Mouse (Mus musculus) retina, adult 2 months (tissue): ENCODE results near the gene Mbl2.
A peak's percentile ranks its signal among the peaks of the same experiment; 100 is the strongest.
"Not testable (repeated sequence)": the region's sequence is repeated elsewhere in the genome, so short reads cannot be mapped to it uniquely, and the experiment has no call there.

Source experiments
- DNase-seq: peaks from one replicate; pipeline ENCODE4 v3.0.0-alpha.2; 2012; ENCODE audit warnings: low read depth, low spot score

Mbl2 gene

DNA sequence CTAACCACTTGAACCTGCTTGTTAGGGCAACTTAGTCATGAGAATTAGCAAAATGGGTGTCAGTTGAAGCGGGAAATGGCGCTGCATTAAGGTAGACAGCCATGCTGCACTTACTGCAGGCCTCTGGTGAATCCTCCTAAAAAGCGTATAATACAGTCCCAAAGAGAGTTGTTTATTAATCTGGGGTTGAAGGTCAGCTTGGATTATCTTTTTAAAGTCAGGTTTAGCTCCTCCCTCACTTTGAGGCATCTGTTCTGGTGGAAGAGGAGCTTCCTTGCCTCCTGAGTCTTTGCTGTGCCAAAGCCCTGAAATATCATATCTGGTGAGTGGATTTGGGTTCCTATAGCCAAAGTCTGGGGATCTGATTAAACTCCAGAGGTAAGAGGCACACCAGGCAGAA, at the start of gene Mbl2:
Mbl2 (plus strand) TSS at position 252 of the 400 bp plus-strand sequence.
- DNase-seq = no peak

DNA sequence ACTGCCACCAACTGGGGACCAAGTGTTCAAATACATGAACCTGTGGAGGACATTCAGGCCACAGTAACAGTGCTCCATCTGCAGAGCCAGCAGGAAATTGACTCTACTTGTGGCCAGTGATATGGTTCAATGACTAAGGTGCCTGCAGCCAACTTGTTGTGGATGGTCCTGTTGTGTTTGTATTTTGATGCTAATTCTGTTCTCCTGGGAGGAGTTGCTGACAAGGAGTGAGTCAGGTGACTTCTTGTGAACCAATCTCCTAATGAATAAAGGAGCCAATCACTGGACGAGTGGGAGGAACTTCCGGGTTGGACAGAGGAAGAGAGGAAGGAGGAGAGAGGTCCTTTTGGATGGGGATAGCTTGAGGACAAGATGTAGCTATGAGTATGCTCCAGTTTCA, 47.2 kb upstream of the Mbl2 start:
- DNase-seq = no peak

DNA sequence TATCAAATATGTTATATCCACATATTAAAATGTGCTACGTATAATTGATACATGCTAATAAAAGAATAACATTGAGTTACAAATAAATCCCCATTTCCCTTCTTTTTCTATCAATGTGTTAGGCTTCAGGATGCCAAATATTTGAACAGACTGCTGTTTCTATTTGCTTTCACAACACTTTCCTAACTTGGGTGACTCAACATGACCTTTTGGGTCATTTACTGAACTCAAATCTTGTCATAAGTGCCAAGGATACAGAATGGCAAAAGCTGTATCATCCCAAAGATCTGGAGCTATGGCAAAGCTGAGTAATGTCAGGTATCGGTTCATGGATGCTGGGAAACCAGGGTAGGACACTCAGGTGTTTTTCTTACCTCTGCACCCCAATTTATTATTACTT, 45.5 kb upstream of the Mbl2 start:
- DNase-seq = no peak

DNA sequence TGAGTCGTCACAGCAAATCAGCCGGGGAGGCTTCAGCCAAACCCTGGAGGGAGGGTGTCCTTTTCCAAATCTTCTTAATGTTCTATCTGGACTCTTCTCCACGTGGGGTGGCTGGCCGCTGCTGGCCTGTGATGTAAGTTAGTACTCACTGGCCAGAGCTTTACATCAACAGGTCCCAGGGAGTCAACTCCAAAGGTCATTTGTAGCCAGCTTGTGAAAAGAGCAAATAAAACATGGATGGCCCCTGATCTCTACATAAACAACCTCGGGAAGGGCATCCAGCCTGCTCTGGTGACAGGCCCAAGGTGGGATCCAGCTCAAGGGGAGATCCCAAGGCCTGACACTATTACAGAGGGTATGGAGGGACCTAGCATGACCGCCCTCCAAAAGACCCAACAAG, 37.7 kb upstream of the Mbl2 start:
- DNase-seq = no peak

DNA sequence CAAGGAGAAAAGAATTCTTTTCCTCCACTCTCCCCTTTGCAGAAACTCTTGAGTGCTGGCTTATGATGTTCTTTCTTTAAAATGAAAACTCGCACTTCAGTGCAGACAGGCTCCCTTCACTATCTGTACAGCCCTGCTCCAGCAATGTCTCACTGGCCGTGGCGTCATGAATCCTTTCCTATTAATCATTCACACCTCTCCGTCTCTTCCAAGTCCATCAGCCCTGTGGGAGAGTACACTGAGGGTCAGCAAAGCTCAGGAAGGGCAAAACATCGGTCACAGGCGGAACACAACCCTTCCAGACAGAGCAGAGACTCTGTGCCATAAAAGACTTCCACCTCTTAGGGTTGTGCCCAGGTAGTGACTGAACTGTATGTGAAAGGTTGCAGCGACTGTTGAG, 30.6 kb upstream of the Mbl2 start:
- DNase-seq = no peak

DNA sequence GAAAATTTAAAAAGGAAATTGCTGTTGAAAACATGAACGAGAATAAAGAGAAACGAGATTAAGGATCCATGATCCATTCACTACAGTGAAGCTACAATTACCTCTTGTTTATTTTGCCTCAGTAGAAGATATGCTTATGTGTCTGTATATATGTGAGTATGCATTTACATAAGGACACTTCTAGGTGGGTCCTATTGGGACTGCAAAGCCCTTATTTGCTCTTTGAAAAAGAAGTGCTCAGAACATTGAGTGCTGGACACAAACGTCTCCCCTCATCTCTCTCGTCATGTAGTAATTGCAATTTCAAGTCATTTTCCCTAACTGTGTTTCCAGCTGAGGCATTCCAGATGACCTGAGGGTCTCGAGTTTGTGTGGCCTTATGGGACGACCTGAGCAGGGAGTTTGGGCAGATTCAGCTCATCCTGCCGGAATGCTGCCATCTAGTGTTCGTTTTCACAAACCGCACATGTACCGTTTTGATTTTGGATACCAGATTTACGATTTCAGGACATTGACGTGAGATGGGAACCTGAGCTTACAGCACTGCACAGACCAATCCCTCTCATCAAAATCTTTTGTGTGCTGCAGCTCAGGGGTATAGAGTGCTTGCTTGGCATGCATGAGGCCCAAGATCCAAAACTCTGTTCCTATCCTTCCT, 27.5 kb upstream of the Mbl2 start:
- DNase-seq = peak; percentile 23

DNA sequence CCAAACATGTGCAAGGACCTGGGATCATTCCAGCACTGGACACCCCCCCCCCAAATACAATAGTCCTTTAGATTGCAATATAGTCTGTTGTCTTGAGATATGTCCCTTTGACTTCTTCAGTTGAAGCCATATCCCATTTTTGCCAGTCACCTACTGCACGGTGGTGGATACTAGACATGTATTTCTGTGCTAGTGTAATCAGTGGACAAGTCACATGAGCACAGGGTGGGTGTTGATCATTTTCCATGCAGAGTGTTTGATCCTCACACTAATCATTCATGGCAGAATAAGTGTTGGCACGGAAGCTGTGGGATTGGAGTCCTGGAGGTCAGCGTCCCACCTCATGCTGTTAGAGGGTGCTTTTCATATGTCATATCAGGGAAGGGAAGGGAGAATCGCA, 26.9 kb upstream of the Mbl2 start:
- no peak for DNase-seq

DNA sequence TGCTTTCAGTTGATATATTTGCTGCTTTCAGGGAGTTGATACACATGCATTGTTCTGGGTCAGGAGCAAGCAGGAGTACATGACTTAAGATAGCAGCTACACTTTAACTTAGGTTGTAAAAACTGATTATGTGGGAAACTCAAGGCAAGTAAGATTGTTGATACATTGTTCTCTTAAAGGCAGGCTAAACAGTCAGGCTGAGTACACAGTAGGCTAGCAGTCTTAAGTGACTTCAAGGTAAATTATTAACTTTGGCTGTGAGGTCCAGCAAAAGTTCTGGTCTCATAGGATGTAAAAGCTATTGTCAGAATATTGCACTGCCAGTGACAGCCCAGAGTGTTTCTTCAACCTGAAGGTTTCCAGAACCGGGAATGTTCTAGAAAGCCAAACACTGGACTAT, 25.8 kb upstream of the Mbl2 start:
- no peak for DNase-seq

DNA sequence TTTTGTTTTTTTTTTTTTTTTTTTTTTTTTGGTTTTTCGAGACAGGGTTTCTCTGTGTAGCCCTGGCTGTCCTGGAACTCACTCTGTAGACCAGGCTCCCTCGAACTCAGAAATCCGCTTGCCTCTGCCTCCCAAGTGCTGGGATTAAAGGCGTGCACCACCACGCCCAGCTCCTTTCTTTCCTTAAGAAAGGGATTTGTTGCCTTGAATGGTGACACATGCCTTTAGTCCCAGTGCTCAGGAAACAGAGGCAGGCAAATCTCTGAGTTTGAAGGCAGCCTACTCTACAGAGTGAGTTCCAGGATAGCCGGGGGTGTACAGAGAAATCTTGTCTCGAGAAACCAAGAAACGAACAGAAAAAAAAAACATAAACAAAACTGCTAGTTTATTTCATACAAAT, 23.7 kb upstream of the Mbl2 start:
- not testable (repeated sequence) for DNase-seq

DNA sequence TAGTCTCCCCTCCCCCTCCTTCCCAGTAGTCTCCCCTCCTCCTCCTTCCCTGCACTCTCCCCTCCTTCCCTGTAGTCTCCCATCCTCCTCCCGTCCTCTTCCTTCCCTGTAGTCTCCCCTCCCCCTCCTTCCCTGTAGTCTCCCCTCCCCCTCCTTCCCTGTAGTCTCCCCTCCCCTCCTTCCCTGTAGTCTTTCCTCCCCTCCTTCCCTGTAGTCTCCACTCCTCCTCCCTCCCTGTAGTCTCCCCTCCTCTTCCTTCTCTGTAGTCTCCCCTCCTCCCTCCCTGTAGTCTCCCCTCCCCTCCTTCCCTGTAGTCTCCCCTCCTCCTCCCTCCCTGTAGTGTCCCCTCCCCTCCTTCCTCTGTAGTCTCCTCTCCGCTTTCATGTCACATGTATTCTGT, 18.7 kb upstream of the Mbl2 start:
- DNase-seq = no peak

DNA sequence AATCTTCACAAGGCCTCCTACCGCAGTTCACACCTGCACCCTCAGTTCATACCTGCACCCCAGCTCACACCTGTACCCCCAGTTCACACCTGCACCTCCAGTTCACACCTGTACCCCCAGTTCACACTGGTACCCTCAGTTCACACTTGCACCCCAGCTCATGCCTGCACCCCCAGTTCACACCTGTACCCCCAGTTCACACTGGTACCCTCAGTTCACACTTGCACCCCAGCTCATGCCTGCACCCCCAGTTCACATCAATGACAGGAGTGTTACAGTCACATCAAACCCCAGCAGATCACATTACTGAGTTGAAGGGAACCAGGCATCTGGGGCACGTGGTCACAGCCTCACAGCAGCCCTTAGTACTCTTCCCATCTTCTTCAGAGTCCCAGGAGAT, 17.0 kb upstream of the Mbl2 start:
- DNase-seq = not testable (repeated sequence)

DNA sequence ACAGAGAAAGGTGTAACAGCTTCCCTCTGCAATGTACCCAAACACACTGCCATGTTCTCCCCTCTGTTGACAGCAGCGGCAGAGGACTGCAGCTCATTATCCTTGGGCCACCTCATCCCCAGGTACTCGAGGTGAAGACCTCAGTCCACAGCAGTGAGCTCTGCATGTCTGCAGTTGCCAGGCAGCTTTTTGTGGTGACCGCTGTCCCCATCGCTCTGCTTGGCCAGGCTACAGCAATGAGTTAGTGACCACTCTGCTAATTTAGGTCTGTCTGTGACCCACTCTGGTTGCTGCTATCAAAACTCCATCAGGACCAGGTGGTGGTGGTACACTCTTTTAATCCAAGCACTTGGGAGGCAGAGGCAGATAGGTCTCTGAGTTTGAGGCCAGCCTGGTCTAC, 16.6 kb upstream of the Mbl2 start:
- no peak for DNase-seq

DNA sequence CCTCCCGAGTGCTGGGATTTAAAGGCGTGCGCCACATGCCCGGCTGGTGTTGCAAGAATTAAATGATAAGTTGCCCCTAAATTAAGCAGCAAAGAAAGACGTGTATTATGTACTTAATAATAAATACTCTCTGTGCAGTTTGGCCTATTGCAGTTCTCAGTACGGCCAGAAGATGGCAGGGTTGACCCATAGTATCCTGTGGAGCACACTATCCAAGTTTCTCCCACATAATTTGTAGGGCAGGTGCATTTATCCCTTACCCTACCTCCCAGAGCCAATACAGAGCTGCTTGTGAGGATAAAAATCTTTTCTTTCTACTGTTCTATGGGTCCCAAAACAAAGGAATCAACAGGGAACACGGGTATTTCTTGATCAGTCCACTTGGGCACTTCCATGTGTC, 15.4 kb upstream of the Mbl2 start:
- DNase-seq = peak; percentile 11

DNA sequence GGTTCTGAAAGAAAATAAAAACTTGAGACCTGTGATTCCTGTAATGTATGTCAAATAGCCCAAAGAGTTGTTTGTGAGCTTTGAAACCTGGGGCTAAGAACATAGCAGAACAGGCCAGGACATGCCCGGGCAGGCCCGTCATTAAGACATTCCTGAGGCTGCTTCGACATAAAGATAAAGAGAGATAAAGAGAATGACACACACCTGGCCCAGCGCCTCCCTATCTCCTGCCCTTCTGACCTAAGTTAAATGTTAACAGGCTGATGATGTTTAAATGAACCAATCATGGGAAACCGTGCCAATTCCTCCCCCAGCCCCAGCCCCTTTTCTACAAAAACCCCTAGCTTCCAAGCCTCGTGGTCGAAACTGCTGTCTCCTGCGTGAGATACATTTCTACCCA, 10.1 kb upstream of the Mbl2 start:
- DNase-seq = not testable (repeated sequence)

DNA sequence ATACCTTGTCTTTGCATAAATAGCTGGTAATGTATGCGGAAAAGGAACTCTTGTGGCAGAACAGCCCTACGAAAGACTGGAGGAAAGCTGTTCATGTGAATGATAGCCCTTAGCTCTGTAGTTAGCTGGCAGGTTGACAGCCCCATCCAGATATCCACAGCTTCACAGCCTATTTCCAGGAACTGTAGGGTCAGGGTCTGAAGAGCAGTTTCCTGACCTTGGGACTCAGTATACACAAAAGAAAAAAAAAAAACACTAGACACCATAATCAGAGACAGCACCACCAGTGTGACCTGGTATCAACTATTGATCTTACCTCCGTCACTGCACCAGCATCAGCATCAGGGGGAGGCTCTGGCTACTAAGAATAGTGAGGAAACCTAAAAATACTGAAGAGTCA, 3.3 kb upstream of the Mbl2 start:
- DNase-seq = no peak

DNA sequence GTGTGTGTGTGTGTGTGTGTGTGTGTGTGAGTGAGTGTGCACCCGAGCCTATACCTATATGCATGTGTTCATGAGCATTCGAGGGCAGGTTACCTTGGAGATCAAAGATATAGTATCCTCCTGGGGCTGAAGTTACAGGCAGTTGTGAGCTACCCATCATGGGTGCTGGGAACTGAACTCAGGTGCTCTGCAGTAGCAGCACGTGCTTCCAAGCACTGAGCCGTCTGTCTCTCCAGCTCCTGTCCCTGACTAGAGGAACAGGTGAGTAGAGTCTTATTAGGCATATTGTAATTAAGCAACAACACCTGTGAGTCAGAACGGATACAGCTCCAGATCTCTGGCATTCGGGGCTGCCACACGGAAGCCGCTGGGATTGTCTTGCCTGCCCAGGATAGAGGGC, 1.7 kb downstream of the Mbl2 start:
- DNase-seq = no peak

DNA sequence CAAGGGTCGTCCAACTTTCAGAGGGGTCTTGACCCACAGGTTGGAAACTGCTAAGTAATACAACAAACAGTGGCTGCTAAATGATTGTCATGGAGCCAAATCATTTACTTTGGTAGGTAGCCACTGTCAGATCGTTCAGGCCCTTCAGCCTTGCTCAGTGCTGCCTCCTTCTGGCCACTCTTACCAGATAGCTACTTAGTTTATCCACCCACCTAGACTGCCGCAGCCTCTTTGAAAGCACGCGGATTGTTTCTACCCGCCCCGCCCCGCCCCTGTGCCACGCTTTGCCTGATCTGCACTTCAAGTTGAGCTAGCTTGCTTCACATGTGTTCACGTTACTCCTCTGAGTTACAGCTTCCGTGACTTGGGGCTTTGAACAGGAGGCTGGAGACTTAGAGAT, 14.6 kb downstream of the Mbl2 start:
- no peak for DNase-seq

DNA sequence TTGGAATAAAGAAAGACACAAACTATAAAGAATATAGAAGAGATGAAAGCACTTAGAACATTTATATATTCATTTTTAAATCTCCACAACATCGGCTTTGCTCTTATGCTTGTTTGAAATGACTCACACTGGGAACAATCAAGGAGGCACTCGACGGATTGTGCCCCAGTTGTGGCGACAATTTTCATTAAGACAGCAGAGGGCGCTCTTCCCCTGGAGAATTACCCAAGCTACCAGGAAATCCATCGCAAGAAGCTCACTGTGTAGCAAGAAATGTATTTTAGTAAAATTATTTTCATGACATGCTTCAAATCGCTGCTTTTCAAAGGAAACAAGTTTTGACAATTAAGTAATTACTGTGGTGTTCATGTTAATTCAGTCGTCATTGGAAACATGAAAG, 16.1 kb downstream of the Mbl2 start:
- peak; percentile 16 for DNase-seq

DNA sequence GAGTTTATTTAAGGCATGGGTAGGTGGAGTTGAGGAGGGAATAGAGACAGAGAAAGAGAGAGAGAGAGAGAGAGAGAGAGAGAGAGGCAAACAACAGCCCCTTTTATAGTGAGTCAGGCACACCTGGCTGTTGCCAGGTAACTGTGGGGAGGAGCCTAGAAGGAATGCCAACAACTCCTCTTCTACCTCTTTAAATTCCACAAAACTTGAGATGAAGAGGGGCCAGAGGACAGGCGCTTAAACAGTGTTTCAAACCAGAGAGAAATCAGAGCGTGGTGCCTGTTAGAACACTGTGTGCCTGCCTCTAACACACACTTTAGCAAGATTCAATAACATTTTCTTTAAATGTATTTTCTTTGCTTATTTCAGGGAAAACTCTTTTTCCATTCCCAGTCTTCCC, 19.5 kb downstream of the Mbl2 start:
- no peak for DNase-seq

DNA sequence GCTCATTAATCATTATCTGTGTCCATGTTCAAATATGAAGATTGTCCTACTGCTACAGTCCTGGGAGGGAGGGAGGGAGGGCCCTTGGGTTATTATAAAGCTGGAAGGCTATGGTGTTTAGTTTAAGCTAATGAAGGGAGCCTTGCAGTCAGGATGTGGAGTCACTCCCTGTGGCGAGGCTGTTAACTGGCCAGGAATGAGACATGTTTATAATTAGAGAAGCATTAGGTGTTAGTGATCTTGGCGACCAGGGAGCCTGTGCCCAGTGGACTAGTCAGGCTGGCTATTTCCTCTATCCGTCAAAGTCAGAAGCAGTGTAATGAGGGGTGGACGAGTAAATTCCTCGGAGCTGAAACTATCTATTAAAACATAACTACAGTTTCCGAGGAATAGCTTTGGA, 23.6 kb downstream of the Mbl2 start:
- DNase-seq = no peak

DNA sequence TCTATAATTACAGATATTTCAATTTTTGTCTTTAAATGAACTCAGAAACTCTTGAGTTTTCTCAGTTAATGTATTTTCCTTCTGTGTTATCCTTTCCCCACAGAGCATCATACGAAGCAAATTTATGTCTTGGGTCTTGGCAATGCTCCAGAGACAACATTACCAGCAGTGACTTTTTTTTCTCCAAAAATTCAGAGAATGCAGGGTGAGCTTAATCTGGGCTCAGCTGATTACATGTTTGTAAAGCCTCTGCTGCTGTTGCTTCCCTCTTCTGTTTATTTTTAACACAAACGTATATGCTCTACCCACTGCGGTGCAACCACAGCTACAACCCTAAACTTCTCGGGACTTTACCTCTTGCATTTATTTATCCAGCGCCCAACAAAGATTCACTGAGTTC, 48.4 kb downstream of the Mbl2 start:
- DNase-seq = no peak

DNA sequence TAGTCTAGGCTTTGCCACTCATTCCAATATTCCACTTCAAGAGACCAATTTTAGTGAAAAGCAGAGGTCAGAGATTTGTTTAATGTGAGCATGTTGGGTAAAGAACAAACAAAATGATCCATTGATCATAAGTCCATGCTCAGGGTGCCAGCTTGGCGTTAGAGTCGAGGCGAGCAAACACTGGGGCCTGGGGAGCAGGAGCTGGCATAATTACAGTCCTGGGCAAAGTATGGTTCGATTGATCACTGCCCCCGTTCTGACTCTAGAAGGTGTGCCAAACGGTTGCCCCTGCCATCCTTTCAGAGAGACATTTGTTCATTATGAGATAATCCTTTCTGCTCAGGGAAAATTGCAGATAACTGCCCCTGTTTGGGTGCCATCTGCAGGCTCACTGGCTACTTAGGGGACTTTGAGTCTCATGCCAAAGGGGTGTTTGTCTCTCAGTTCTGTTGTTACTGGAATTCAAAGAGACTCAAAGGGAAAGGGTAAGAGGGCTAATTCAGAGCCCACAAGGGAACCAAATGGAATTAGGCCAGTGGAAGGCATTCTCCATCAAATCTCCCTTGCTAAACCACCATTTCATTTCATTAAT, 55.3 kb downstream of the Mbl2 start:
- no peak for DNase-seq
